Mouse (Mus musculus) liver, postnatal 0 days (tissue): Measurements from ENCODE around the gene Dnajc12.
"Not testable (repeated sequence)": the region's sequence is repeated elsewhere in the genome, so short reads cannot be mapped to it uniquely, and the experiment has no call there.

Experiments used
- CTCF ChIP-seq: sonication (generic); IDR thresholded peaks from 2 replicates; pipeline ENCODE4 v1.5.1; 2016; ENCODE audit warnings: antibody characterized with exemption, low read depth
- EP300 ChIP-seq: IDR thresholded peaks from 2 replicates; pipeline ENCODE4 v1.6.1; 2016; ENCODE audit warnings: antibody characterized with exemption, low read depth, mild to moderate bottlenecking

DNA sequence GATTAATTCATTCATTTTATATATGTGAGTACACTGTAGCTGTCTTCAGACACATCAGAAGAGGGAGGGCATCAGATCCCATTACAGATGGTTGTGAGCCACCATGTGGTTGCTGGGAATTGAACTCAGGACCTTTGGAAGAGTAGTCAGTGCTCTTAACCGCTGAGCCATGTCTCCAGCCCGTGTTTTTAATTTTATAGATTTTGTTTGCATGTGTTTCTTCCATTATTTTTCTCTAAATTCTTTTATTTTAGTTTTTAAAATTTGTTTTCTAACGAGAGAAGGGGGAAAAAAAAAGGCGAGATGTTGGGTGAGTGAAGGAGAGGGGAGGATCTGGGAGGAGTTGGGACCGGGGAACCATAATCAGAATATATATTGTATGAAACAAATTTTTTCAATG is 3.7 kb downstream of the Dnajc12 start:
- not testable (repeated sequence) for TF ChIP-seq CTCF, EP300
